19 mouse cellular contexts compared by ENCODE assay signal in the genomic region with DNA sequence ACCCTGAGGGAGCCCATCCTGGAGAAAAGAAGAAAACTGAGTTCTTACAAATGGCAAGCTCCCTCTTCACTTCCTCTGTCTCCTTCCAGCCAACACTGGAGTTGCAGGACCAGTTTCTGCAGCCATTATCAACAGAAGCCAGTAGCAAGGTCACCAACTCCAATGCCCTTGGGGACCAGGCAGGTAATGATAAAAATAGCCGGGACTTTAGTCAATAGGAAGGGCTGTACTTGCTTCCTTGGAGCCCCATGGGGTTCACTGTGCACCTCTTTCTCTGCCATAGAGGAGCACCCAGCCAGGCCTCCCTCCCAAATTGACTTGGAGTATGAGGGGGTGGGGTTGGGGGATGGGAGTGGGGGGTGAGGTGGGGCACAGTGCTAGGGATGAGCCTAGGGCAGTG.
DNase-seq lines count a peak whose midpoint lies in the region; ATAC-seq and TF ChIP-seq lines count a peak whose summit lies in the region.
"Had no signal": no experiment of that assay in that cellular context is flagged by ENCODE, and none has a peak within 500 bp of the region (broad histone marks: within the 10 kb centered on the region; RNA-seq: fewer than 3 reads in every experiment).

No protein-coding gene starts in this region.

- TF ChIP-seq CTCF in forebrain, postnatal 0 days (IDR thresholded peaks at IDR 0.05; ENCODE audit: low read depth), result no peak

- H3K36me3 ChIP-seq in embryonic facial prominence, embryonic 13.5 days, result no peaks in the 10 kb centered on the region
- H3K36me3 ChIP-seq in embryonic facial prominence, embryonic 10.5 days (replicated peaks), result no peaks in the 10 kb centered on the region
- no peaks in the 10 kb centered on the region for H3K36me3 ChIP-seq in neural tube, embryonic 13.5 days
- no peaks in the 10 kb centered on the region for H3K36me3 ChIP-seq in forebrain, postnatal 0 days (ENCODE audit: insufficient read depth)
- H3K36me3 ChIP-seq: embryonic facial prominence, embryonic 12.5 days; midbrain, embryonic 15.5 days had no signal

- H3K27ac ChIP-seq in embryonic facial prominence, embryonic 13.5 days, result peak overlapping the region; percentile 36; the same call in 1 of the 2 replicates
- no peak overlapping the region; the same call in 1 of the 2 replicates for H3K27ac ChIP-seq in embryonic facial prominence, embryonic 10.5 days (replicated peaks)
- H3K27ac ChIP-seq in neural tube, embryonic 13.5 days (replicated peaks), result no peak overlapping the region; the same call in 1 of the 2 replicates
- H3K27ac ChIP-seq in forebrain, postnatal 0 days (ENCODE audit: low read depth, low read length), result no peak overlapping the region
- H3K27ac ChIP-seq: embryonic facial prominence, embryonic 12.5 days; midbrain, embryonic 15.5 days had no signal

- DNase-seq in embryonic facial prominence, embryonic 10.5 days (ENCODE audit: low spot score), result no peak
- DNase-seq in kidney, adult 11 months, result peak; percentile 43
- no peak for DNase-seq in kidney, postnatal 10 days
- DNase-seq in kidney, adult 8-10 months, result peak; percentile 10 to 43
- no peak for DNase-seq in forebrain, postnatal 0 days
- no peak for DNase-seq in right cerebral cortex, postnatal 10 days (ENCODE audit: low spot score in 2 of 2)
- DNase-seq: adrenal gland, adult 8-10 months; cerebellum, adult 9-11 months; lung, adult 18-20 months; lung, postnatal 14 days; spleen, adult 18-20 months; thymus, adult 2 months had no signal

- no peak overlapping the region; the same call in 1 of the 2 replicates for H3K4me2 ChIP-seq in embryonic facial prominence, embryonic 13.5 days
- no peak overlapping the region for H3K4me2 ChIP-seq in neural tube, embryonic 13.5 days
- no peak overlapping the region for H3K4me2 ChIP-seq in forebrain, postnatal 0 days (ENCODE audit: low read depth)
- H3K4me2 ChIP-seq: liver, embryonic 11.5 days had no signal

- no peak overlapping the region for H3K4me3 ChIP-seq in embryonic facial prominence, embryonic 13.5 days
- no peak overlapping the region for H3K4me3 ChIP-seq in embryonic facial prominence, embryonic 10.5 days
- no peak overlapping the region for H3K4me3 ChIP-seq in neural tube, embryonic 13.5 days
- no peak overlapping the region for H3K4me3 ChIP-seq in forebrain, postnatal 0 days (ENCODE audit: low read depth, low read length)
- H3K4me3 ChIP-seq: embryonic facial prominence, embryonic 12.5 days; midbrain, embryonic 15.5 days had no signal

- no peaks in the 10 kb centered on the region; the same call in 1 of the 2 replicates for H3K27me3 ChIP-seq in embryonic facial prominence, embryonic 13.5 days
- H3K27me3 ChIP-seq in embryonic facial prominence, embryonic 10.5 days (replicated peaks; ENCODE audit: low read depth, poor library complexity, severe bottlenecking), result no peaks in the 10 kb centered on the region; the same call in 1 of the 2 replicates
- H3K27me3 ChIP-seq in neural tube, embryonic 13.5 days, result no peaks in the 10 kb centered on the region; the same call in 1 of the 2 replicates
- H3K27me3 ChIP-seq in forebrain, postnatal 0 days (ENCODE audit: insufficient read depth, low read length), result no peaks in the 10 kb centered on the region
- H3K27me3 ChIP-seq: embryonic facial prominence, embryonic 12.5 days; midbrain, embryonic 15.5 days; Patski had no signal

- WGBS in embryonic facial prominence, embryonic 13.5 days, result 74% methylated on average over 1 of the region's 1 CpGs
- WGBS in embryonic facial prominence, embryonic 10.5 days, result 67% methylated on average over 1 of the region's 1 CpGs
- WGBS in neural tube, embryonic 13.5 days, result 75% methylated on average over 1 of the region's 1 CpGs
- 57% methylated on average over 1 of the region's 1 CpGs for WGBS in forebrain, postnatal 0 days

- H3K9me3 ChIP-seq in embryonic facial prominence, embryonic 13.5 days, result no peaks in the 10 kb centered on the region
- no peaks in the 10 kb centered on the region for H3K9me3 ChIP-seq in embryonic facial prominence, embryonic 10.5 days
- H3K9me3 ChIP-seq in neural tube, embryonic 13.5 days, result no peaks in the 10 kb centered on the region
- no peaks in the 10 kb centered on the region for H3K9me3 ChIP-seq in forebrain, postnatal 0 days (ENCODE audit: low read length)
- H3K9me3 ChIP-seq: embryonic facial prominence, embryonic 12.5 days; midbrain, embryonic 15.5 days had no signal

- no peak for ATAC-seq in embryonic facial prominence, embryonic 13.5 days (ENCODE audit: insufficient number of reproducible peaks, insufficient read depth, low FRiP score, low TSS enrichment, low read depth)
- ATAC-seq in neural tube, embryonic 13.5 days (ENCODE audit: low read depth), result 0 out of 2 replicates have a peak, but pooled peaks have one; percentile 5
- no peak for ATAC-seq in forebrain, postnatal 0 days
- ATAC-seq: inflammation-experienced regulatory T-cells, adult 6 months had no signal

- H3K9ac ChIP-seq in embryonic facial prominence, embryonic 13.5 days, result no peak overlapping the region
- H3K9ac ChIP-seq in neural tube, embryonic 13.5 days, result no peak overlapping the region
- H3K9ac ChIP-seq in forebrain, postnatal 0 days, result no peak overlapping the region
- H3K9ac ChIP-seq: embryonic facial prominence, embryonic 12.5 days; midbrain, embryonic 15.5 days had no signal

- H3K4me1 ChIP-seq in embryonic facial prominence, embryonic 13.5 days, result peaks cover 10% of the 10 kb centered on the region
- peaks cover 19% of the 10 kb centered on the region for H3K4me1 ChIP-seq in embryonic facial prominence, embryonic 10.5 days
- peaks cover 16% of the 10 kb centered on the region for H3K4me1 ChIP-seq in neural tube, embryonic 13.5 days (replicated peaks)
- peaks cover 12% of the 10 kb centered on the region for H3K4me1 ChIP-seq in forebrain, postnatal 0 days (ENCODE audit: insufficient read depth)
- H3K4me1 ChIP-seq: midbrain, embryonic 15.5 days had no signal

Comparison
In these comparisons a context has a peak if more than half of its experiments do, and no peak if none do; other contexts are left out.
1. DNase-seq: peak in kidney, adult 11 months (single experiment) and kidney, adult 8-10 months (2 of 2); none in embryonic facial prominence, embryonic 10.5 days (single experiment), kidney, postnatal 10 days (single experiment), forebrain, postnatal 0 days (single experiment) and right cerebral cortex, postnatal 10 days (0 of 2).